Mouse (Mus musculus) cerebellum, adult 2 months (tissue): Measurements from ENCODE around the gene Cdan1. TPM values are rescaled to one million over a fixed set of nuclear protein-coding genes. Genes with fewer than 3 reads are reported as not detected.
"Not testable (repeated sequence)": the region's sequence is repeated elsewhere in the genome, so short reads cannot be mapped to it uniquely, and the experiment has no call there.

Experiments
- DNase-seq, 2 experiments: peaks; one replicate each; pipeline ENCODE4 v3.0.0; 2021
- H3K27ac ChIP-seq: fragments of 200-500 bp; 2 replicates; pipeline ENCODE4 v1.5.1; 2012; ENCODE audit warnings: low read length, control low read depth, inconsistent platforms; ENCODE audit not compliant: insufficient read depth
- H3K27me3 ChIP-seq: fragments of 200-500 bp; 2 replicates; pipeline ENCODE4 v1.6.1; 2012; ENCODE audit warnings: inconsistent platforms, mild to moderate bottlenecking, low read length, moderate library complexity; ENCODE audit not compliant: control insufficient read depth, insufficient read depth
- H3K4me1 ChIP-seq: fragments of 200-500 bp; 2 replicates; pipeline ENCODE4 v1.6.1; 2011; ENCODE audit warnings: low read length; ENCODE audit not compliant: control insufficient read depth, insufficient read depth
- H3K4me3 ChIP-seq: fragments of 200-500 bp; replicated peaks from 2 replicates; pipeline ENCODE3; 2011; ENCODE audit warnings: mild to moderate bottlenecking, low read depth, low read length, control low read depth; ENCODE audit not compliant: insufficient read depth
- CTCF ChIP-seq: fragments of 200-500 bp; IDR thresholded peaks from 2 replicates; pipeline ENCODE4 v1.5.1; 2011; ENCODE audit warnings: low read depth, mild to moderate bottlenecking, control low read depth, low read length, moderate library complexity, borderline replicate concordance; ENCODE audit not compliant: insufficient read depth
- POLR2A ChIP-seq: fragments of 200-500 bp; IDR thresholded peaks from 2 replicates; pipeline ENCODE4 v1.6.1; 2011; ENCODE audit warnings: low read length, control low read depth, borderline replicate concordance; ENCODE audit not compliant: insufficient read depth
- WGBS: fragments of 180-500 bp; shearing (Covaris S2); methylation state at CpG from one replicate; pipeline ENCODE4 v1.1.7; 2018; 5-methylcytosine and 5-hydroxymethylcytosine counted together
- polyA plus RNA-seq: library from polyadenylated mRNA; depleted of rRNA; stranded (reverse); fragments of >200 nt; gene quantifications from 2 replicates; pipeline ENCODE4 v1.2.3, GENCODE M21; 2012

Cdan1 gene
- polyA plus RNA-seq, 1 experiment: 37.8 TPM

DNA sequence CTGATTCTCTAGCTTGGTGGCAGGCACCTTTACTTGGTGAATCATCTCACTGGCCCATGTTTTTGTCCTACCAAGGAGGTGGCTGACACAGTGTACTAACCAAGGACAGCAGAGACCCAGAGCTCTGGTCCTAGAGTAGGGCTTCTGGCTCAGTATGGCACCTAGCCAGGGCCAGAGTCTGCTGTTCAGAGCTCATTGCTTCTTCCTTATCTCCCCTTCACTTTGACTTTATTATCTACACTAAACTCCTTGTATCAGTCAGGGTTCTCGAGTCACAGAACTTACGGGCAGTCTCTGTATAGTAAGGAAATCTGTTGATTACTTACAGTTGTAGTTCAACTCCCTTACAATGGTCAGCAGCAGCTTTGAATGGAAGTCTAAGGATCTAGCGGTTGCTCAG is 139.0 kb downstream of the Cdan1 start:
- H3K4me1 ChIP-seq: peaks cover 5% of the 10 kb centered on the region
- no peak overlapping the region for H3K27ac ChIP-seq
- TF ChIP-seq CTCF (no peak), POLR2A (no peak)
- 100% methylated on average over 3 of the region's 3 CpGs for WGBS
- no peak for DNase-seq
- H3K4me3 ChIP-seq: no peak overlapping the region
- H3K27me3 ChIP-seq: no peaks in the 10 kb centered on the region

- no peak overlapping the region for H3K27ac ChIP-seq
- DNase-seq: no peak
- peaks cover 5% of the 10 kb centered on the region for H3K4me1 ChIP-seq
- H3K4me3 ChIP-seq: no peak overlapping the region
- H3K27me3 ChIP-seq: no peaks in the 10 kb centered on the region
- 87% methylated on average over 3 of the region's 3 CpGs for WGBS
- TF ChIP-seq CTCF (no peak), POLR2A (no peak)
These were observed 139.8 kb downstream of the Cdan1 start for GRCm38 (mm10) chr2:120710154-120710553.

DNA sequence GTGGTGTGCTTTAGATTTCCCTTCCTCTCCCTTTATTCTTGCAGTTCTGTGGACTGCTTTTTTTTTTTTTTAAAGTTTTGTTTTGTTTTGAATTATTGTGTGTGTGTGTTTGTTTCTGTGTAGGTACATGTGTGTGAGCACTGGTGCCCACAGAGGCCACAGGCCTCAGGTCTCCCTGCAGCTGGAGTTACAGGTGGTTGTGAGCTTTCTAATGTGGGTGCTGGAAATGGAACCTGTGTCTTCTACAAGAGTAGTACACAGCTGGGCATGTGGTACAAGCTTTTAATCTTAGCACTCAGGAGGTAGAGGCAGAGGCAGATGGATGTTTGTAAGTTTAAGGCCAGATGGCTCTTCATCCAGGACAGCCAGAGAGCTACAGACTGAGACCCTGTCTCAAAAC is 142.9 kb downstream of the Cdan1 start:
- H3K4me3 ChIP-seq: no peak overlapping the region
- H3K27ac ChIP-seq: no peak overlapping the region
- TF ChIP-seq CTCF (no peak), POLR2A (no peak)
- H3K27me3 ChIP-seq: no peaks in the 10 kb centered on the region
- no peak for DNase-seq
- H3K4me1 ChIP-seq: no peaks in the 10 kb centered on the region

- Histone ChIP-seq H3K27me3 (no peaks in the 10 kb centered on the region), H3K4me3 (no peak overlapping the region), H3K4me1 (no peaks in the 10 kb centered on the region), H3K27ac (no peak overlapping the region)
- DNase-seq: no peak
- WGBS: 73% methylated on average over 5 of the region's 5 CpGs
- TF ChIP-seq CTCF (no peak), POLR2A (no peak)
These were observed 147.3 kb downstream of the Cdan1 start for GRCm38 (mm10) chr2:120702675-120703074.

DNA sequence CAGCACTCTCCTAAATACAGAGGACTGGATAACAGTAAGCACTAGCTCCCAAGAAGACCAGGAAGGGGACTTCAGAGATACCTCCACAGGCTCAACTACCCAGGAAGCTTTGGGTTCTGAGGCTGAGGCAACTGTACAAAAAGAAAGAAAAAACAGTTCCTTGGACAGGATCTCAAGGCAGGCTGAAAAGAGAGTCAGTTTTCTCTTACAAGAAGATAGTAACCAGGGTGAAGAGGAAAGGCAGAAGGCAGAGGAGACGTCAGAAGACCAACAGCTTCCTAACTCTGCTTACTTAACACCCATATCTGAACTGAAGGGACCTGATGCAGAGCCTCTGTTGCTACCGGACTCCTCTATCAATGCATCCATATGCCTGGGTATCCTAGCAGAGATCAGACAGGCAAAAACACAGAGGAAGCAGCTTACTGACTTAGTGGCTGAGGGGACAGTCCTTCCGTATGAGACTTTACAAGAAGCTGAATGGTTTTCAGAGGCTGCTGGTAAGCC is 149.5 kb downstream of the Cdan1 start:
- 93% methylated on average over 3 of the region's 3 CpGs for WGBS
- Histone ChIP-seq H3K4me3 (no peak overlapping the region), H3K4me1 (no peaks in the 10 kb centered on the region), H3K27ac (no peak overlapping the region), H3K27me3 (no peaks in the 10 kb centered on the region)
- TF ChIP-seq CTCF (no peak), POLR2A (no peak)
- DNase-seq: no peak

GRCm38 (mm10) chr2:120697767-120698166 is 152.2 kb downstream of the Cdan1 start:
- 85% methylated on average over 5 of the region's 5 CpGs for WGBS
- H3K4me3 ChIP-seq: no peak overlapping the region
- no peaks in the 10 kb centered on the region for H3K27me3 ChIP-seq
- TF ChIP-seq POLR2A (no peak), CTCF (no peak)
- H3K27ac ChIP-seq: no peak overlapping the region
- DNase-seq: no peak
- no peaks in the 10 kb centered on the region for H3K4me1 ChIP-seq

- 84% methylated on average over 7 of the region's 7 CpGs for WGBS
- DNase-seq, H3K4me3 ChIP-seq, H3K27me3 ChIP-seq, H3K27ac ChIP-seq, H3K4me1 ChIP-seq: not testable (repeated sequence)
These were observed 168.8 kb downstream of the Cdan1 start for GRCm38 (mm10) chr2:120681151-120681550.

DNA sequence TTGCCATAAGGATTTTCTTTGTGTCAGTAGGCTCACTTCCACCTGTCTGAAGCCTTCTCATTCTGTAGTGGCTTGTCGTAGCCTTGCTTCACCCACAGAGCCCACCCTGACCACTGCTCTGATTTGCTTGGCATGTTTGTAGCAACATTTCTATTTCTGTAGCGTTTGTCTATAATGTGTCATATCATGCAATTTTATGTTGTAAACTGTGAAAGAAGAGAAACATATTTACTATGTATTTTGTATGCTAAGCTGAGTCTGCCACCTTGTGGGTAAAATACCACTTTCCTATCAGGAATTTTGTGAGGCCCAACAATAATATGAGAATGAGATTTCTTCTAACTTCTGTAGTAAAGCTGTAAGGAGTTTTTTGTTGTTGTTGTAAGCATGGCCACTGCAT is 179.7 kb downstream of the Cdan1 start:
- WGBS: 65% methylated on average over 2 of the region's 2 CpGs
- no peak for TF ChIP-seq CTCF
- no peak for TF ChIP-seq POLR2A
- no peak overlapping the region for H3K27ac ChIP-seq
- no peaks in the 10 kb centered on the region for H3K27me3 ChIP-seq
- no peaks in the 10 kb centered on the region for H3K4me1 ChIP-seq
- no peak overlapping the region for H3K4me3 ChIP-seq
- DNase-seq: no peak
